Mouse (Mus musculus) embryonic facial prominence, embryonic 11.5 days (tissue): ENCODE measurements at regions not wholly inside any gene's neighbourhood (a gene's known extent, or its start where the extent isn't known, plus 50 kb on each side); places are given as distances from the start of the nearest gene placed in this dataset.

ENCODE experiments used
- ATAC-seq: fragments of 200-750 bp; cut with Nextera tagmentation; replicated peaks from 2 replicates; pipeline ENCODE4 v1.8.0; 2017; ENCODE audit warnings: low read depth; ENCODE audit not compliant: insufficient number of reproducible peaks, low FRiP score, low TSS enrichment
- DNase-seq: peaks from one replicate; pipeline ENCODE4 v3.0.0-alpha.2; 2015; ENCODE audit warnings: low spot score
- H3K27ac ChIP-seq: fragments of 300-500 bp; sonication (generic); replicated peaks from 2 replicates; pipeline ENCODE4 v1.5.1; 2014; ENCODE audit warnings: mild to moderate bottlenecking, low read depth, low read length, control low read depth
- H3K27me3 ChIP-seq: fragments of 300-500 bp; sonication (generic); 2 replicates; pipeline ENCODE4 v1.6.1; 2014; ENCODE audit warnings: mild to moderate bottlenecking, low read length, moderate library complexity, mixed read lengths; ENCODE audit not compliant: control insufficient read depth, insufficient read depth
- H3K36me3 ChIP-seq: fragments of 300-500 bp; sonication (generic); replicated peaks from 2 replicates; pipeline ENCODE4 v1.6.1; 2014; ENCODE audit warnings: low read depth, mild to moderate bottlenecking, low read length, moderate library complexity, mixed read lengths; ENCODE audit not compliant: control insufficient read depth, insufficient read depth
- H3K4me1 ChIP-seq: fragments of 300-500 bp; sonication (generic); 2 replicates; pipeline ENCODE4 v1.6.1; 2014; ENCODE audit warnings: low read length, mixed read lengths; ENCODE audit not compliant: control insufficient read depth, insufficient read depth
- H3K4me2 ChIP-seq: fragments of 300-500 bp; sonication (generic); 2 replicates; pipeline ENCODE4 v1.6.1; 2014; ENCODE audit warnings: low read depth, mild to moderate bottlenecking, control low read depth, low read length, moderate library complexity
- H3K4me3 ChIP-seq: fragments of 300-500 bp; sonication (generic); 2 replicates; pipeline ENCODE4 v1.5.1; 2014; ENCODE audit warnings: low read depth, low read length, control low read depth
- H3K9ac ChIP-seq: fragments of 300-500 bp; sonication (generic); replicated peaks from 2 replicates; pipeline ENCODE4 v1.6.1; 2014; ENCODE audit warnings: mild to moderate bottlenecking, control low read depth, low read length
- H3K9me3 ChIP-seq: fragments of 300-500 bp; sonication (generic); replicated peaks from 2 replicates; pipeline ENCODE4 v1.6.1; 2016; ENCODE audit warnings: mild to moderate bottlenecking, low read length, inconsistent platforms, mixed read lengths; ENCODE audit not compliant: control insufficient read depth
- WGBS: fragments of 180-500 bp; shearing (Covaris S2); extraction: QIAGEN DNeasy Blood & Tissue Kit; methylation state at CpG from one replicate; pipeline ENCODE4 v1.1.7; 2014; 5-methylcytosine and 5-hydroxymethylcytosine counted together

DNA sequence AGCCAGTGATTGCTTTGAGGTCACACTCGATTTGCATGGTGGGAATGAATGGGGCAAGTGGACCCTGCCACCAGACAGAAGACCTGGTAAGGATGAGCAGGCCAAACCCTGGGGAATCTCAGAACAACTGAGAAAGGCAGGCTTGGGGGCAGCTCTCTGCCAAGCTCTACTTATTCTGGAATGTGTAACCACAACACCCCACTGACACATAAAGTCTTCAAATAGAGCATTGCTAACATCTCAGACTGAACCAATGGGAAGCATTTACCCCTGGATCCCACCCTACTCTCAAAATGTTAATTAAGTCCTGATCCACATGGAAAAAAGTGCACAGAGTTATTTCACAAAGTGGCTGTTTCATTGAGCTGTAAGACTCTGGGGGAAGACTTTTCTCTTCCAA lies 878.5 kb downstream of the Fam19a2 start:
- no peak overlapping the region for H3K4me2 ChIP-seq
- no peak overlapping the region for H3K27ac ChIP-seq
- no peaks in the 10 kb centered on the region for H3K9me3 ChIP-seq
- no peak overlapping the region for H3K9ac ChIP-seq
- no peaks in the 10 kb centered on the region for H3K36me3 ChIP-seq
- DNase-seq (no peak), ATAC-seq (no peak)
- no peaks in the 10 kb centered on the region for H3K27me3 ChIP-seq
- H3K4me1 ChIP-seq: no peaks in the 10 kb centered on the region
- H3K4me3 ChIP-seq: no peak overlapping the region
- 80% methylated on average over 1 of the region's 1 CpGs for WGBS

DNA sequence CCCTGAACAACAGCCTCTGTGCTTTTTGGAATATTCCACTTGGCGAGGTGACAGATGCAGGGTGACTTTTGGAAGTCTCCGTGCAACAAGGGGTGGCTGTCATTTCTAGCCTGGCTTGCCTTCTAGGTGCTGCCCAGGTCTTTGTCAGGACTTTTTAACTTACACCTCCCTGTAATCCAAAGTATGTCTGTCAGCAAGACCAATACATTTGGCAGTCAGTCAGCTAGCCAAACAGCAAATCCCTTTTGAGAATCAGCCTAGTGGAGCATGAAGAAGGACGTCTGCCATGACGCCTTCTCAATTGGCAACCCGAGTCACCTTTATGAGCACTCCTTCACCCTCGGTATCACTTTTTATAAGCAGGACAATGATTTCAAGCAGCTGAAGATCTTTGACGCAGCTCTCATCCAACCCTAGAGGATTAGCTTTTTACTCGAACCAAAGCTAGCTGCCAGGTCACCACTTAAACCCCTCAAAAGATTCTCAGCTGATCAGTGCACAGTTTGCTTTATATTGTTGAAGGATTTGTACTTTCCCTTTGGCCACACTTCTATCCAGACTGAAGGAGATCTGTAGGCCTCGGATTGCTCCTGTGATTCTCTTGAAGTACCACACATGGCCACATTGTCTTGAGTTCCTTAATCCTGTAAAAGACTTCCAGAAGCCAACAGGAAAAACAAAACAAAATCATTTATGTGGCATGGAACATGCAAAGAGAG lies 883.1 kb downstream of the Fam19a2 start:
- Histone ChIP-seq H3K27me3 (no peaks in the 10 kb centered on the region), H3K4me3 (no peak overlapping the region), H3K9me3 (no peaks in the 10 kb centered on the region), H3K9ac (no peak overlapping the region), H3K27ac (no peak overlapping the region), H3K4me1 (no peaks in the 10 kb centered on the region), H3K4me2 (no peak overlapping the region), H3K36me3 (no peaks in the 10 kb centered on the region)
- no peak for ATAC-seq
- WGBS: 63% methylated on average over 9 of the region's 9 CpGs
- no peak for DNase-seq

DNA sequence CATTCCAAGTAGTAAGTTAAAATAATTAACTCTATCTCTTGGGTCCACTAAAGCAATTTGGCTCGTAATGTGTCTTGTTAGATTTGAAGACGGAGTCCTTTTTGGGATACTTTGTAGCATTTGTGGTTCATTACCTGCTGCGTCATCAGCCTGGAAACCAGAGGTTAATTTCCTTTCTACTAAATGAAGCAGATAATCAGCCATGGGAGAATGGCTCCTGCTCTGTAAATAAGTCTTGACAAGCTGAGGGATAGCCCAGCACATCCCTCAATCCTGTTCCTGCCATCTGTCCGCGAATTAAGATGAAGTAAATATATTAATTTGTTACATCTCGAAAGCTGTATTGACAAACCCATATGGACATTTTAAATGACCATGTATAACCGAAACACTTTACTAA lies 899.6 kb downstream of the Fam19a2 start:
- H3K9ac ChIP-seq: no peak overlapping the region
- no peaks in the 10 kb centered on the region for H3K9me3 ChIP-seq
- ATAC-seq (no peak), DNase-seq (no peak)
- H3K4me3 ChIP-seq: no peak overlapping the region
- no peaks in the 10 kb centered on the region for H3K27me3 ChIP-seq
- WGBS: 83% methylated on average over 7 of the region's 7 CpGs
- H3K27ac ChIP-seq: no peak overlapping the region
- no peaks in the 10 kb centered on the region for H3K36me3 ChIP-seq
- no peak overlapping the region for H3K4me2 ChIP-seq
- no peaks in the 10 kb centered on the region for H3K4me1 ChIP-seq

DNA sequence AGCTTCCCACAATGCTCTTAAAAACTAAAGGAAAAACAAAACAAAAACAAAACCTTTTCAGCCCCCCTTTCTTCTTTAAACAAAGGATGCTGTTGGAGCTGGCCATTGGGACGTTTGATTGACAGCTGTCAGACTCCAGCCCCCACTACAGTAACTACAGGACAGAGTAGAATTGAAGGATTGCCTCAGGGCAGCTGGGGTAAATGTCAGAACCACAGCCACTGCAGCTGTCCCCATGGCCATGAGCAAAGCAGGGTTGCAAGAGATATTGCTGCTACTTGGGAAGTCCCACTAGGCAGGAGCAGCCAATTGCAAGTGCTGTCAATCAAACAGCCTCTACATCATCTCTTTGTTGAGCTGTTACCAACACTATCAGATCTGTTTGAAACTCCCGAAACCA lies 911.8 kb downstream of the Fam19a2 start:
- Histone ChIP-seq H3K4me2 (no peak overlapping the region), H3K36me3 (no peaks in the 10 kb centered on the region), H3K4me3 (no peak overlapping the region), H3K9me3 (no peaks in the 10 kb centered on the region), H3K27ac (no peak overlapping the region), H3K4me1 (no peaks in the 10 kb centered on the region), H3K27me3 (no peaks in the 10 kb centered on the region), H3K9ac (no peak overlapping the region)
- 48% methylated on average over 2 of the region's 2 CpGs for WGBS
- DNase-seq (no peak), ATAC-seq (no peak)

DNA sequence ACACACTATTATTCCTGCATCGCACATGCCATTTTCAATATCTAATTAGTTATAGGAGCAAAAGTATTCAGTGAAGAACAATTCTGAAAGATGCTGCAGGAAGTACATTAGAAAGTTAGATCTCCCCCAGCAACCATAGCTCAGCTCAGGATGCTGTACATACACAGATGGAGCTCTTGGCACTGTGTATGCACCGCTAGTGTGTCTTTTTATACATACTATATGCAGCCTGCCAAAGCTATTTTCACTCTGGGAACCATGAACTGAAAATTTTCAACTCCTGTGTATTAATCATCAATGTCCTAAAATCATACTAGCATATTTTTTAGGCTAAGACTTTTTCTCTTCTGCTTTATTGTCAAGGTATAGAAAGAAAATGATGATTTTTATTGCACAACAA lies 944.5 kb downstream of the Fam19a2 start:
- no peaks in the 10 kb centered on the region for H3K4me1 ChIP-seq
- DNase-seq (no peak), ATAC-seq (no peak)
- H3K27me3 ChIP-seq: no peaks in the 10 kb centered on the region
- H3K9ac ChIP-seq: no peak overlapping the region
- no peak overlapping the region for H3K27ac ChIP-seq
- no peak overlapping the region for H3K4me2 ChIP-seq
- H3K36me3 ChIP-seq: no peaks in the 10 kb centered on the region
- no peaks in the 10 kb centered on the region for H3K9me3 ChIP-seq
- H3K4me3 ChIP-seq: no peak overlapping the region
- WGBS: 93% methylated on average over 2 of the region's 2 CpGs

DNA sequence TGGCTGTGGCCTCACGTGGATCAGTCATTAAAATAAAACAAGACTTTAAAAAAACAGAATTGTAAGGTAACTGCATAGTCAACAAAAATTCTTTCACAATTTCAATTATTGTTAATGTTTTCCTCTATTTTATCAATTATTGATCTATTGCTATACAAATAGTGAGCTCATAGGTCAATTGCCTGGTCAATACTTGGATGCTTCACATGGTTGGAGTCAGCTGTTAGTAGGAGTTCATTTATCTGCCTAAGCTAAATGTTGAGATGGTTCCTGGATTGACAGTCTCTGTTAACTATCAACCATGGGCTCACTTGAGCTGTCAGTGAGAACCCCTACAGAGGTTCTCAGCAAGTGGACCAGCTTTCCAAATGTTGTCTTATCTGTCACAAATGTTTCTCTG lies 955.7 kb downstream of the Fam19a2 start:
- no peak overlapping the region for H3K9ac ChIP-seq
- no peak overlapping the region for H3K4me2 ChIP-seq
- 90% methylated on average over 1 of the region's 1 CpGs for WGBS
- H3K36me3 ChIP-seq: no peaks in the 10 kb centered on the region
- H3K27me3 ChIP-seq: no peaks in the 10 kb centered on the region
- ATAC-seq (no peak), DNase-seq (no peak)
- H3K4me3 ChIP-seq: no peak overlapping the region
- no peaks in the 10 kb centered on the region for H3K4me1 ChIP-seq
- H3K27ac ChIP-seq: no peak overlapping the region
- no peaks in the 10 kb centered on the region for H3K9me3 ChIP-seq

DNA sequence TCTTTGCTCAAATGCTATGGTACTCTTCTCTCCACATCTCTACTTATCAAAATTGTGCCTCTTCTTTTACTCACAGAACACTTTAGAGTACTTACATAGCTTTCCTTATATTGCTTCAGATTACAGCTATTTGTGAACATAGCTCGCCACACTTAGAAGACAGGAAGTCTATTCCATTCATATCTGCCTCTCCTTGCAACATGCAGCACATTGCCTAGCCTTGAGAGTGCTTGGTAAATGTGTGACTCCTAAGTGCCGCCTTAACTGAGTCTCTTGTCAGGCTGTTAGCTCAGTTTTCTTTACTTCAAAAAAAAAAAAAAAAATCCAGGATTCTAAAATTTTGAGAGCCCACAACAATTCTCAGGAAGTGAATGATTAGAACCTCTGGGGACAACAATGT lies 958.3 kb downstream of the Fam19a2 start:
- Histone ChIP-seq H3K27ac (no peak overlapping the region), H3K36me3 (no peaks in the 10 kb centered on the region), H3K9ac (no peak overlapping the region), H3K4me1 (no peaks in the 10 kb centered on the region), H3K4me2 (no peak overlapping the region), H3K4me3 (no peak overlapping the region), H3K27me3 (no peaks in the 10 kb centered on the region), H3K9me3 (no peaks in the 10 kb centered on the region)
- ATAC-seq: no peak
- WGBS: 69% methylated on average over 2 of the region's 2 CpGs
- DNase-seq: no peak

DNA sequence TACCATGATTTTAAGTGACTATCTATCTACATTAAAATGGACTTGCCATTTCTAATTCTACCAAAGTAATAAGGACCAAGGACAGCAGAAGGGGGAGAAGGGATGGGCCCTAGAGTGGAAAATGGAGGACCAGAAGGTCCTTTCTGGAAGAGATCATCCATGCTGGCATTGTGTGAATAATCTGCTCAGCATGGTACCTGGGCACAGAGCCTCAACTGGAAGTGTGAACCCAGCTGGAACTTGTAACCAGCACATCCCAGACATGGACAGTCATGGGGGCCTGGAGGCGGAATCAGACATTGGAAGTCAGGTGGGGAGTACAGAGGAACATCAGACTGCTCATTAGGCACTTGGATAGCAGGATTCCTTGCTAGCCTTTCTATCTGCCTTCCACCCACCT lies 963.3 kb downstream of the Fam19a2 start:
- H3K4me1 ChIP-seq: no peaks in the 10 kb centered on the region
- no peak for DNase-seq

More for the DNA sequence above, 963.3 kb downstream of the Fam19a2 start:
- H3K4me3 ChIP-seq: no peak overlapping the region
- no peak overlapping the region for H3K4me2 ChIP-seq
- H3K36me3 ChIP-seq: no peaks in the 10 kb centered on the region
- no peak overlapping the region for H3K27ac ChIP-seq
- WGBS: 80% methylated on average over 1 of the region's 1 CpGs
- H3K9ac ChIP-seq: no peak overlapping the region
- H3K9me3 ChIP-seq: no peaks in the 10 kb centered on the region
- H3K27me3 ChIP-seq: no peaks in the 10 kb centered on the region
- ATAC-seq: no peak
